In genomic region chr4:107066252-107067124, GRCm38 (mm10) we compare ENCODE assay signal across 8 mouse cellular contexts. TPM values are rescaled to one million over a fixed set of nuclear protein-coding genes. Genes with fewer than 3 reads are reported as not detected.
DNase-seq lines count a peak whose midpoint lies in the region; ATAC-seq and TF ChIP-seq lines count a peak whose summit lies in the region.

TSS of gene Mrpl37 (minus strand) at chr4:107066868.
TSS of gene Cyb5rl (plus strand) at chr4:107066988.

- WGBS in heart, embryonic 11.5 days (ENCODE audit: insufficient replicate concordance): under 1% methylated on average over 60 of the region's 60 CpGs
- under 1% methylated on average over 60 of the region's 60 CpGs for WGBS in kidney, embryonic 16.5 days
- under 1% methylated on average over 60 of the region's 60 CpGs for WGBS in liver, adult 2 months

- TF ChIP-seq POLR2A in brain, embryonic 14.5 days (IDR thresholded peaks at IDR 0.05; ENCODE audit: borderline replicate concordance, extremely low read depth, insufficient read depth, insufficient read length, poor library complexity, severe bottlenecking): peak; percentile 38; the same call in 1 of the 2 replicates
- peak; percentile 95 for TF ChIP-seq POLR2A in liver, adult 2 months (IDR thresholded peaks at IDR 0.05; ENCODE audit: extremely low read depth, insufficient read depth, low read length)
- TF ChIP-seq POLR2A in myocyte (IDR thresholded peaks at IDR 0.05; ENCODE audit: insufficient read length, low read depth): peak; percentile 80

- H3K79me2 ChIP-seq in C2C12 (ENCODE audit: control insufficient read depth, insufficient read depth) (peaks cover 19% of the 10 kb centered on the region), myocyte (ENCODE audit: control insufficient read depth, insufficient read depth) (peaks cover 11% of the 10 kb centered on the region)
- peaks cover 5% of the 10 kb centered on the region; the same call in 1 of the 2 replicates for H3K79me2 ChIP-seq in liver, adult 2 months (ENCODE audit: control insufficient read depth, insufficient read depth, low read length)

- no peaks in the 10 kb centered on the region for H3K9me3 ChIP-seq in erythroblast, embryonic 14.5 days (ENCODE audit: control insufficient read depth, low read length)
- H3K9me3 ChIP-seq in heart, embryonic 11.5 days (replicated peaks; ENCODE audit: control insufficient read depth, low read length): no peaks in the 10 kb centered on the region
- no peaks in the 10 kb centered on the region for H3K9me3 ChIP-seq in kidney, embryonic 16.5 days (ENCODE audit: low read length)

- peak within 1 kb of the TSS; percentile 38; the same call in 1 of the 2 replicates for H3K27ac ChIP-seq in heart, embryonic 11.5 days (ENCODE audit: low read depth, low read length)
- H3K27ac ChIP-seq in kidney, embryonic 16.5 days (ENCODE audit: low read length): peak within 1 kb of the TSS; percentile 39; the same call in 1 of the 2 replicates
- peak within 1 kb of the TSS; percentile 71 for H3K27ac ChIP-seq in liver, adult 2 months (replicated peaks; ENCODE audit: insufficient read depth, low read depth, low read length)

- H3ac ChIP-seq in C2C12 (ENCODE audit: control insufficient read depth, insufficient read length, low read depth) (peak within 1 kb of the TSS; percentile 91), myocyte (ENCODE audit: control insufficient read depth, insufficient read length) (peak within 1 kb of the TSS; percentile 25)

- peak within 1 kb of the TSS; percentile 93 for H3K9ac ChIP-seq in heart, embryonic 11.5 days (ENCODE audit: low read depth, low read length)
- peak within 1 kb of the TSS; percentile 91 for H3K9ac ChIP-seq in kidney, embryonic 16.5 days (replicated peaks; ENCODE audit: low read length)
- H3K9ac ChIP-seq in liver, adult 2 months (ENCODE audit: low read depth, low read length): peak within 1 kb of the TSS; percentile 86

- peaks cover 4% of the 10 kb centered on the region for H3K79me3 ChIP-seq in C2C12 (ENCODE audit: low read depth)

- H3K4me3 ChIP-seq in C2C12 (ENCODE audit: insufficient read depth, poor library complexity, severe bottlenecking): peak within 1 kb of the TSS; percentile 75
- peak within 1 kb of the TSS; percentile 84 for H3K4me3 ChIP-seq in erythroblast, embryonic 14.5 days (replicated peaks)
- H3K4me3 ChIP-seq in heart, embryonic 11.5 days (ENCODE audit: low read depth, low read length): peak within 1 kb of the TSS; percentile 90
- peak within 1 kb of the TSS; percentile 86 for H3K4me3 ChIP-seq in kidney, embryonic 16.5 days (ENCODE audit: low read length)
- H3K4me3 ChIP-seq in liver, adult 2 months (ENCODE audit: insufficient read depth, low read depth, low read length): peak within 1 kb of the TSS; percentile 79
- peak within 1 kb of the TSS; percentile 50 for H3K4me3 ChIP-seq in myocyte

- ATAC-seq in heart, embryonic 11.5 days (replicated peaks; ENCODE audit: insufficient number of reproducible peaks, low FRiP score, low TSS enrichment): peak; percentile 95
- ATAC-seq in kidney, embryonic 16.5 days (ENCODE audit: low FRiP score, low TSS enrichment): peak; percentile 99

- H3K4me2 ChIP-seq in heart, embryonic 11.5 days: peak within 1 kb of the TSS; percentile 99
- H3K4me2 ChIP-seq in kidney, embryonic 16.5 days (replicated peaks; ENCODE audit: low read depth, low read length): peak within 1 kb of the TSS; percentile 83
- peak within 1 kb of the TSS; percentile 96 for H3K4me2 ChIP-seq in myocyte (ENCODE audit: low read depth)

- H3K27me3 ChIP-seq in C2C12 (ENCODE audit: control insufficient read depth, insufficient read depth, insufficient read length) (no peaks in the 10 kb centered on the region), myocyte (ENCODE audit: control insufficient read depth, insufficient read depth, insufficient read length) (no peaks in the 10 kb centered on the region)
- no peaks in the 10 kb centered on the region for H3K27me3 ChIP-seq in erythroblast, embryonic 14.5 days (ENCODE audit: control insufficient read depth)
- H3K27me3 ChIP-seq in heart, embryonic 11.5 days (ENCODE audit: control insufficient read depth, insufficient read depth, low read length): no peaks in the 10 kb centered on the region
- H3K27me3 ChIP-seq in kidney, embryonic 16.5 days (ENCODE audit: insufficient read depth, low read length): no peaks in the 10 kb centered on the region
- H3K27me3 ChIP-seq in liver, adult 2 months (ENCODE audit: control insufficient read depth, insufficient read depth, low read length): no peaks in the 10 kb centered on the region
- H3K27me3 ChIP-seq in splenic B cell, adult 2 months (ENCODE audit: control insufficient read depth, insufficient read depth, low read length, poor library complexity, severe bottlenecking): no peaks in the 10 kb centered on the region

- H3K36me3 ChIP-seq in C2C12 (ENCODE audit: control insufficient read depth, insufficient read depth): peaks cover 27% of the 10 kb centered on the region
- peaks cover 30% of the 10 kb centered on the region for H3K36me3 ChIP-seq in erythroblast, embryonic 14.5 days (ENCODE audit: control insufficient read depth)
- H3K36me3 ChIP-seq in heart, embryonic 11.5 days (ENCODE audit: control insufficient read depth, insufficient read depth, low read length): peaks cover 15% of the 10 kb centered on the region
- H3K36me3 ChIP-seq in kidney, embryonic 16.5 days (ENCODE audit: insufficient read depth, low read length): peaks cover 20% of the 10 kb centered on the region
- peaks cover 6% of the 10 kb centered on the region for H3K36me3 ChIP-seq in liver, adult 2 months (ENCODE audit: control insufficient read depth, insufficient read depth, low read length)
- H3K36me3 ChIP-seq in myocyte (ENCODE audit: control insufficient read depth, insufficient read depth): peaks cover 15% of the 10 kb centered on the region
- H3K36me3 ChIP-seq in splenic B cell, adult 2 months (ENCODE audit: control insufficient read depth, insufficient read depth, low read length, poor library complexity, severe bottlenecking): peaks cover 1% of the 10 kb centered on the region; the same call in 1 of the 2 replicates

- peaks cover 34% of the 10 kb centered on the region for H3K4me1 ChIP-seq in erythroblast, embryonic 14.5 days (ENCODE audit: control insufficient read depth)
- peaks cover 11% of the 10 kb centered on the region for H3K4me1 ChIP-seq in heart, embryonic 11.5 days (ENCODE audit: control insufficient read depth, insufficient read depth, low read length)
- peaks cover 15% of the 10 kb centered on the region for H3K4me1 ChIP-seq in kidney, embryonic 16.5 days (ENCODE audit: insufficient read depth, low read length)
- H3K4me1 ChIP-seq in liver, adult 2 months (ENCODE audit: control insufficient read depth, insufficient read depth, low read length): peaks cover 5% of the 10 kb centered on the region; the same call in 1 of the 2 replicates

- DNase-seq in brain, embryonic 14.5 days (ENCODE audit: low read depth): peak; percentile 98
- peak; percentile 94 for DNase-seq in liver, adult 2 months (ENCODE audit: extremely low read depth, low read depth, low spot score)
- peak; percentile 98 for DNase-seq in splenic B cell, adult 2 months (ENCODE audit: low read depth, low spot score)

- TF ChIP-seq CTCF in C2C12 (IDR thresholded peaks at IDR 0.05; ENCODE audit: control insufficient read depth, insufficient read depth, insufficient read length): no peak
- TF ChIP-seq CTCF in brain, embryonic 14.5 days (IDR thresholded peaks at IDR 0.05; ENCODE audit: borderline replicate concordance, extremely low read depth, insufficient read depth, insufficient read length): no peak
- 0 out of 2 replicates have a peak, but pooled peaks have one; percentile 7 for TF ChIP-seq CTCF in liver, adult 2 months (IDR thresholded peaks at IDR 0.05; ENCODE audit: low read depth, low read length)

TF ChIP-seq in C2C12, 6 proteins besides CTCF, POLR2A, EP300 and RAD21:
- peak; percentile 29 for TF ChIP-seq USF1 (IDR thresholded peaks at IDR 0.05; ENCODE audit: low read depth)
- no peak for TF ChIP-seq FOSL1 (IDR thresholded peaks at IDR 0.05; ENCODE audit: insufficient read depth, low read length, poor library complexity, severe bottlenecking)

TF ChIP-seq in myocyte, 11 proteins besides CTCF, POLR2A, EP300 and RAD21:
- no peak for TF ChIP-seq TCF12 (IDR thresholded peaks at IDR 0.05; ENCODE audit: insufficient read depth, poor library complexity, severe bottlenecking)
- TF ChIP-seq POLR2AphosphoS2 (IDR thresholded peaks at IDR 0.05; ENCODE audit: insufficient read length, low read depth): peak; percentile 42
- TF ChIP-seq MYOG (IDR thresholded peaks at IDR 0.05; ENCODE audit: control insufficient read depth in 1 of 3, insufficient read depth in 1 of 3, insufficient read length in 2 of 3, low read depth in 2 of 3): no peak
- TF ChIP-seq MYOD1 (IDR thresholded peaks at IDR 0.05; ENCODE audit: control insufficient read depth in 1 of 3, insufficient read length in 2 of 3, low read depth in 2 of 3): no peak
TF ChIP-seq in myocyte: peak in this region for 1.

RNA-seq across cellular contexts. Expression of gene Mrpl37, which starts in this region (rescaled TPM):
- polyA plus RNA-seq in C2C12 (2012; fragmentation: generic; extraction: Trizol) (75.5 TPM), myocyte (2012; fragmentation: generic; extraction: Trizol) (87.5 TPM)
- polyA plus RNA-seq in brain, embryonic 14.5 days (2012; rRNA removed): 88.1 and 114 TPM in 2 replicates
- 3.9 and 4.3 TPM in 2 replicates for polyA plus RNA-seq in erythroblast, embryonic 14.5 days (2012)
- polyA plus RNA-seq in heart, embryonic 11.5 days (2014; fragmentation: Nextera tagmentation; extraction: Ambion mirVana): 108 and 113 TPM in 2 replicates
- polyA plus RNA-seq in kidney, embryonic 16.5 days (2015; fragmentation: Nextera tagmentation; extraction: Ambion mirVana): 120 and 121 TPM in 2 replicates
- 16.7 and 20.3 TPM in 2 replicates for total RNA-seq in liver, adult 2 months (2014; rRNA removed)
- 51.8 and 51.9 TPM in 2 replicates for polyA plus RNA-seq in liver, adult 2 months (2012; rRNA removed)

RNA-seq across cellular contexts. Expression of gene Cyb5rl, which starts in this region (rescaled TPM):
- polyA plus RNA-seq in C2C12 (2012; fragmentation: generic; extraction: Trizol): 9.5 TPM
- polyA plus RNA-seq in brain, embryonic 14.5 days (2012; rRNA removed): 3.7 and 4.5 TPM in 2 replicates
- 0.04 and 0.40 TPM in 2 replicates for polyA plus RNA-seq in erythroblast, embryonic 14.5 days (2012)
- 3.2 and 3.7 TPM in 2 replicates for polyA plus RNA-seq in heart, embryonic 11.5 days (2014; fragmentation: Nextera tagmentation; extraction: Ambion mirVana)
- polyA plus RNA-seq in kidney, embryonic 16.5 days (2015; fragmentation: Nextera tagmentation; extraction: Ambion mirVana): 13.4 and 14.4 TPM in 2 replicates
- total RNA-seq in liver, adult 2 months (2014; rRNA removed): 9.3 and 9.8 TPM in 2 replicates
- polyA plus RNA-seq in liver, adult 2 months (2012; rRNA removed): 10.7 and 11.0 TPM in 2 replicates
- polyA plus RNA-seq in myocyte (2012; fragmentation: generic; extraction: Trizol): 9.1 TPM

Comparison
In these comparisons a context has a peak if more than half of its experiments do, and no peak if none do; other contexts are left out.
1. Peak in every context shown above with its lines: DNase-seq, ATAC-seq, H3K4me3 ChIP-seq and H3K27ac ChIP-seq.
2. RNA of gene Mrpl37 (polyA plus RNA-seq): 120 to 121 TPM in kidney, embryonic 16.5 days, 108 to 113 TPM in heart, embryonic 11.5 days, 88.1 to 114 TPM in brain, embryonic 14.5 days, 87.5 TPM in myocyte (single experiment), 75.5 TPM in C2C12 (single experiment) and 51.8 to 51.9 TPM in liver, adult 2 months; 3.9 to 4.3 TPM in erythroblast, embryonic 14.5 days; every median in the first group is over 10 times any median in the second.
3. POLR2A ChIP-seq: peak in every context shown above with its lines; median percentile 95 in liver, adult 2 months; 80 in myocyte; 38 in brain, embryonic 14.5 days.